Mouse (Mus musculus): ENCODE measurements at regions not wholly inside any gene's neighbourhood (a gene's known extent, or its start where the extent isn't known, plus 50 kb on each side); places are given as distances from the start of the nearest gene placed in this dataset.
A peak's percentile ranks its signal among the peaks of the same experiment; 100 is the strongest.

GRCm38 (mm10) chr1:184402985-184403384 is 329.4 kb downstream of the Hlx start:
- no peak for DNase-seq (ENCODE audit: low spot score in 2 of 2)

GRCm38 (mm10) chr1:184395215-184395614 is 337.2 kb downstream of the Hlx start:
- DNase-seq (ENCODE audit: low spot score in 2 of 2) = peak; percentile 12 to 40

- no peak for DNase-seq (ENCODE audit: low spot score in 2 of 2)
Observed at GRCm38 (mm10) chr1:184394559-184395194, 337.7 kb downstream of the Hlx start.

GRCm38 (mm10) chr1:184384088-184384823 is 348.2 kb downstream of the Hlx start:
- no peak for DNase-seq (ENCODE audit: low spot score in 2 of 2)

GRCm38 (mm10) chr1:184378665-184379064 is 344.6 kb upstream of the 1700056E22Rik start:
- no peak for DNase-seq (ENCODE audit: low spot score in 2 of 2)

- no peak for DNase-seq (ENCODE audit: low spot score in 2 of 2)
Observed at GRCm38 (mm10) chr1:184365026-184365425, 330.9 kb upstream of the 1700056E22Rik start.

GRCm38 (mm10) chr1:184358226-184358568 is 324.1 kb upstream of the 1700056E22Rik start:
- no peak for DNase-seq (ENCODE audit: low spot score in 2 of 2)

GRCm38 (mm10) chr1:184357474-184358225 is 323.5 kb upstream of the 1700056E22Rik start:
- no peak for DNase-seq (ENCODE audit: low spot score in 2 of 2)

- DNase-seq (ENCODE audit: low spot score in 2 of 2) = no peak
Observed at GRCm38 (mm10) chr1:184353832-184354449, 319.8 kb upstream of the 1700056E22Rik start.

- no peak for DNase-seq (ENCODE audit: low spot score in 2 of 2)
Observed at GRCm38 (mm10) chr1:184351760-184352159, 317.7 kb upstream of the 1700056E22Rik start.

GRCm38 (mm10) chr1:184344829-184345228 is 310.7 kb upstream of the 1700056E22Rik start:
- no peak for DNase-seq (ENCODE audit: low spot score in 2 of 2)

- no peak for DNase-seq (ENCODE audit: low spot score in 2 of 2)
Observed at GRCm38 (mm10) chr1:184335952-184336351, 301.9 kb upstream of the 1700056E22Rik start.

GRCm38 (mm10) chr1:184335281-184335680 is 301.2 kb upstream of the 1700056E22Rik start:
- DNase-seq (ENCODE audit: low spot score in 2 of 2) = no peak

GRCm38 (mm10) chr1:184334818-184335217 is 300.7 kb upstream of the 1700056E22Rik start:
- DNase-seq (ENCODE audit: low spot score in 2 of 2) = no peak

GRCm38 (mm10) chr1:184333086-184333485 is 299.0 kb upstream of the 1700056E22Rik start:
- no peak for DNase-seq (ENCODE audit: low spot score in 2 of 2)

- DNase-seq (ENCODE audit: low spot score in 2 of 2) = no peak
Observed at GRCm38 (mm10) chr1:184330516-184331350, 296.6 kb upstream of the 1700056E22Rik start.

- no peak for DNase-seq (ENCODE audit: low spot score in 2 of 2)
Observed at GRCm38 (mm10) chr1:184326191-184326590, 292.1 kb upstream of the 1700056E22Rik start.

- DNase-seq (ENCODE audit: low spot score in 2 of 2) = no peak
Observed at GRCm38 (mm10) chr1:184324234-184324633, 290.1 kb upstream of the 1700056E22Rik start.

- no peak for DNase-seq (ENCODE audit: low spot score in 2 of 2)
Observed at GRCm38 (mm10) chr1:184320521-184321177, 286.5 kb upstream of the 1700056E22Rik start.

GRCm38 (mm10) chr1:184310185-184310815 is 276.2 kb upstream of the 1700056E22Rik start:
- no peak for DNase-seq (ENCODE audit: low spot score in 2 of 2)
